Mouse (Mus musculus) kidney, postnatal 0 days (tissue): ENCODE measurements around the gene Cerkl. TPM values are rescaled to one million over a fixed set of nuclear protein-coding genes. Genes with fewer than 3 reads are reported as not detected.

Experiments
- ATAC-seq: fragments of 200-750 bp; cut with Nextera tagmentation; replicated peaks from 2 replicates; pipeline ENCODE4 v1.8.0; 2017; ENCODE audit warnings: low read depth, moderate number of reproducible peaks, moderate TSS enrichment, moderate library complexity; ENCODE audit not compliant: low FRiP score
- DNase-seq: peaks from one replicate; pipeline ENCODE4 v3.0.0-alpha.2; 2016; ENCODE audit warnings: low spot score
- H3K27ac ChIP-seq: fragments of 300-500 bp; sonication (generic); 2 replicates; pipeline ENCODE4 v1.5.1; 2014; ENCODE audit warnings: mild to moderate bottlenecking
- H3K27me3 ChIP-seq: fragments of 300-500 bp; sonication (generic); 2 replicates; pipeline ENCODE4 v1.6.1; 2014; ENCODE audit warnings: low read length, mixed read lengths; ENCODE audit not compliant: insufficient read depth
- H3K36me3 ChIP-seq: fragments of 300-500 bp; sonication (generic); 2 replicates; pipeline ENCODE4 v1.6.1; 2014; ENCODE audit warnings: low read length, mixed read lengths; ENCODE audit not compliant: insufficient read depth
- H3K4me1 ChIP-seq: fragments of 300-500 bp; sonication (generic); replicated peaks from 2 replicates; pipeline ENCODE4 v1.6.1; 2014; ENCODE audit warnings: antibody characterized with exemption, low read length, mixed read lengths; ENCODE audit not compliant: insufficient read depth
- H3K4me2 ChIP-seq: fragments of 300-500 bp; sonication (generic); 2 replicates; pipeline ENCODE4 v1.6.1; 2014; ENCODE audit warnings: mild to moderate bottlenecking, low read length, moderate library complexity, mixed read lengths
- H3K4me3 ChIP-seq: fragments of 300-500 bp; sonication (generic); replicated peaks from 2 replicates; pipeline ENCODE4 v1.5.1; 2014; ENCODE audit warnings: low read depth, low read length
- H3K9ac ChIP-seq: fragments of 300-500 bp; sonication (generic); 2 replicates; pipeline ENCODE4 v1.6.1; 2014; ENCODE audit warnings: low read depth, low read length
- H3K9me3 ChIP-seq: fragments of 300-500 bp; sonication (generic); replicated peaks from 2 replicates; pipeline ENCODE4 v1.6.1; 2016; ENCODE audit warnings: low read length, inconsistent platforms, mixed read lengths
- CTCF ChIP-seq: IDR thresholded peaks from 2 replicates; pipeline ENCODE4 v1.5.1; 2016; ENCODE audit warnings: antibody characterized with exemption, low read depth, mild to moderate bottlenecking, moderate library complexity
- WGBS: fragments of 180-500 bp; shearing (Covaris S2); extraction: QIAGEN DNeasy Blood & Tissue Kit; methylation state at CpG from one replicate; pipeline ENCODE4 v1.1.7; 2014; 5-methylcytosine and 5-hydroxymethylcytosine counted together
- polyA plus RNA-seq: library from polyadenylated mRNA; unstranded; fragments of >200 nt; fragmentation: Nextera tagmentation; extraction: Ambion mirVana; gene quantifications from 2 replicates; pipeline ENCODE4 v1.2.1, GENCODE M21; 2015

Cerkl gene
- polyA plus RNA-seq, 1 experiment from 2014 or later: 2.1 TPM

GRCm38 (mm10) chr2:79370711-79371312 is 85.8 kb downstream of the Cerkl start:
- Histone ChIP-seq H3K27ac (no peak overlapping the region), H3K4me2 (no peak overlapping the region), H3K27me3 (no peaks in the 10 kb centered on the region), H3K36me3 (no peaks in the 10 kb centered on the region), H3K4me1 (no peaks in the 10 kb centered on the region), H3K9me3 (no peaks in the 10 kb centered on the region), H3K4me3 (no peak overlapping the region), H3K9ac (no peak overlapping the region)
- WGBS: 68% methylated on average over 9 of the region's 9 CpGs
- DNase-seq (peak; percentile 24), ATAC-seq (no peak)
- no peak for TF ChIP-seq CTCF

GRCm38 (mm10) chr2:79369905-79370304 is 86.7 kb downstream of the Cerkl start:
- no peak overlapping the region for H3K4me2 ChIP-seq
- no peak for ATAC-seq
- H3K27me3 ChIP-seq: no peaks in the 10 kb centered on the region
- WGBS: 85% methylated on average over 4 of the region's 4 CpGs
- H3K4me1 ChIP-seq: no peaks in the 10 kb centered on the region
- H3K9me3 ChIP-seq: no peaks in the 10 kb centered on the region
- no peak overlapping the region for H3K9ac ChIP-seq
- TF ChIP-seq CTCF: no peak
- no peak overlapping the region for H3K27ac ChIP-seq
- H3K36me3 ChIP-seq: no peaks in the 10 kb centered on the region
- no peak for DNase-seq
- no peak overlapping the region for H3K4me3 ChIP-seq

- H3K27ac ChIP-seq: no peak overlapping the region
- no peaks in the 10 kb centered on the region for H3K27me3 ChIP-seq
- no peaks in the 10 kb centered on the region for H3K9me3 ChIP-seq
- WGBS: 48% methylated on average over 7 of the region's 7 CpGs
- H3K4me1 ChIP-seq: no peaks in the 10 kb centered on the region
- TF ChIP-seq CTCF: no peak
- no peaks in the 10 kb centered on the region for H3K36me3 ChIP-seq
- no peak overlapping the region for H3K9ac ChIP-seq
- H3K4me2 ChIP-seq: no peak overlapping the region
- no peak overlapping the region for H3K4me3 ChIP-seq
- ATAC-seq (no peak; the same call in 1 of the 2 replicates), DNase-seq (no peak)
Observed at GRCm38 (mm10) chr2:79369061-79369524, 87.5 kb downstream of the Cerkl start.

GRCm38 (mm10) chr2:79368661-79369060 is 87.9 kb downstream of the Cerkl start:
- WGBS: 79% methylated on average over 12 of the region's 12 CpGs
- H3K27ac ChIP-seq: no peak overlapping the region
- no peak for TF ChIP-seq CTCF

GRCm38 (mm10) chr2:79367451-79368450 is 88.8 kb downstream of the Cerkl start:
- Histone ChIP-seq H3K36me3 (no peaks in the 10 kb centered on the region), H3K27me3 (no peaks in the 10 kb centered on the region), H3K4me3 (no peak overlapping the region), H3K9ac (no peak overlapping the region), H3K4me2 (no peak overlapping the region), H3K4me1 (no peaks in the 10 kb centered on the region), H3K27ac (no peak overlapping the region), H3K9me3 (no peaks in the 10 kb centered on the region)
- 80% methylated on average over 18 of the region's 18 CpGs for WGBS
- TF ChIP-seq CTCF: peak; percentile 54
- DNase-seq (no peak), ATAC-seq (no peak)

More at GRCm38 (mm10) chr2:79368661-79369060, 87.9 kb downstream of the Cerkl start:
- ATAC-seq: no peak
- Histone ChIP-seq H3K9me3 (no peaks in the 10 kb centered on the region), H3K9ac (no peak overlapping the region), H3K4me1 (no peaks in the 10 kb centered on the region), H3K36me3 (no peaks in the 10 kb centered on the region), H3K4me2 (no peak overlapping the region), H3K27me3 (no peaks in the 10 kb centered on the region), H3K4me3 (no peak overlapping the region)
- DNase-seq: no peak

- Histone ChIP-seq H3K36me3 (no peaks in the 10 kb centered on the region), H3K4me1 (no peaks in the 10 kb centered on the region), H3K27me3 (no peaks in the 10 kb centered on the region), H3K9me3 (no peaks in the 10 kb centered on the region), H3K4me2 (no peak overlapping the region), H3K27ac (no peak overlapping the region), H3K4me3 (no peak overlapping the region), H3K9ac (no peak overlapping the region)
- 72% methylated on average over 6 of the region's 6 CpGs for WGBS
- ATAC-seq (no peak), DNase-seq (no peak)
- no peak for TF ChIP-seq CTCF
Observed at GRCm38 (mm10) chr2:79363920-79364319, 92.7 kb downstream of the Cerkl start.
